Mouse (Mus musculus) heart, embryonic 14.5 days (tissue): ENCODE measurements around the gene Gpam. TPM values are rescaled to one million over a fixed set of nuclear protein-coding genes. Genes with fewer than 3 reads are reported as not detected.
"Not testable (repeated sequence)": the region's sequence is repeated elsewhere in the genome, so short reads cannot be mapped to it uniquely, and the experiment has no call there.

Experiments
- ATAC-seq: fragments of 200-750 bp; cut with Nextera tagmentation; 2 replicates; pipeline ENCODE4 v1.8.0; 2017; ENCODE audit warnings: low read depth, moderate TSS enrichment; ENCODE audit not compliant: insufficient number of reproducible peaks, insufficient read depth, low FRiP score
- H3K27ac ChIP-seq, 2 experiments: fragments of 200-500 bp in 1 of 2; fragments of 300-500 bp in 1 of 2; sonication (generic) in 1 of 2; replicated peaks in 1 of 2; 2 replicates each; pipeline ENCODE4 v1.5.1; 2012 to 2014; ENCODE audit warnings: low read depth in 2 of 2, low read length in 2 of 2, control low read depth in 1 of 2, mild to moderate bottlenecking in 1 of 2, mixed read lengths in 1 of 2; ENCODE audit not compliant: control insufficient read depth in 1 of 2, insufficient read depth in 1 of 2
- H3K27me3 ChIP-seq: fragments of 300-500 bp; sonication (generic); 2 replicates; pipeline ENCODE4 v1.6.1; 2014; ENCODE audit warnings: mild to moderate bottlenecking, low read length, control low read depth; ENCODE audit not compliant: control insufficient read depth, insufficient read depth
- H3K36me3 ChIP-seq: fragments of 300-500 bp; sonication (generic); 2 replicates; pipeline ENCODE4 v1.6.1; 2014; ENCODE audit warnings: mild to moderate bottlenecking, control low read depth, low read length, mixed read lengths; ENCODE audit not compliant: control insufficient read depth, insufficient read depth
- H3K4me1 ChIP-seq, 2 experiments: fragments of 200-500 bp in 1 of 2; fragments of 300-500 bp in 1 of 2; sonication (generic) in 1 of 2; 2 replicates each; pipeline ENCODE4 v1.6.1; 2012 to 2014; ENCODE audit warnings: low read length in 2 of 2, control low read depth in 1 of 2, mixed read lengths in 1 of 2; ENCODE audit not compliant: control insufficient read depth in 2 of 2, insufficient read depth in 2 of 2
- H3K4me2 ChIP-seq: fragments of 300-500 bp; sonication (generic); 2 replicates; pipeline ENCODE4 v1.6.1; 2014; ENCODE audit warnings: mild to moderate bottlenecking, low read length
- H3K4me3 ChIP-seq, 2 experiments: fragments of 200-500 bp in 1 of 2; fragments of 300-500 bp in 1 of 2; sonication (generic) in 1 of 2; 2 replicates each; pipeline ENCODE4 v1.5.1; 2012 to 2014; ENCODE audit warnings: low read length in 2 of 2, mild to moderate bottlenecking in 2 of 2, control low read depth in 1 of 2, low read depth in 1 of 2, moderate library complexity in 1 of 2; ENCODE audit not compliant: control insufficient read depth in 1 of 2, insufficient read depth in 1 of 2
- H3K9ac ChIP-seq: fragments of 300-500 bp; sonication (generic); 2 replicates; pipeline ENCODE4 v1.6.1; 2014; ENCODE audit warnings: mild to moderate bottlenecking, low read length
- H3K9me3 ChIP-seq: fragments of 300-500 bp; sonication (generic); 2 replicates; pipeline ENCODE4 v1.6.1; 2016; ENCODE audit warnings: low read length, control low read depth; ENCODE audit not compliant: control insufficient read depth
- WGBS: fragments of 180-500 bp; shearing (Covaris S2); extraction: QIAGEN DNeasy Blood & Tissue Kit; methylation state at CpG from one replicate; pipeline ENCODE4 v1.1.7; 2014; 5-methylcytosine and 5-hydroxymethylcytosine counted together
- polyA plus RNA-seq: library from polyadenylated mRNA; unstranded; fragments of >200 nt; fragmentation: Nextera tagmentation; extraction: Ambion mirVana; gene quantifications from 2 replicates; pipeline ENCODE4 v1.2.1, GENCODE M21; 2014

Gene Gpam
- polyA plus RNA-seq, 1 experiment from 2014 or later: 11.1 TPM

- Histone ChIP-seq H3K4me2 (no peak overlapping the region), H3K27ac (no peak overlapping the region), H3K9ac (no peak overlapping the region), H3K4me1 (peaks cover 0 to 3% of the 10 kb centered on the region in 2 experiments; a peak in 1 of 4 replicates), H3K4me3 (no peak overlapping the region), H3K27me3 (no peaks in the 10 kb centered on the region), H3K9me3 (peaks cover 6% of the 10 kb centered on the region), H3K36me3 (no peaks in the 10 kb centered on the region)
- 64% methylated on average over 1 of the region's 1 CpGs for WGBS
- no peak for ATAC-seq
These were observed 38.3 kb upstream of the Gpam start for GRCm38 (mm10) chr19:55165183-55165865.

DNA sequence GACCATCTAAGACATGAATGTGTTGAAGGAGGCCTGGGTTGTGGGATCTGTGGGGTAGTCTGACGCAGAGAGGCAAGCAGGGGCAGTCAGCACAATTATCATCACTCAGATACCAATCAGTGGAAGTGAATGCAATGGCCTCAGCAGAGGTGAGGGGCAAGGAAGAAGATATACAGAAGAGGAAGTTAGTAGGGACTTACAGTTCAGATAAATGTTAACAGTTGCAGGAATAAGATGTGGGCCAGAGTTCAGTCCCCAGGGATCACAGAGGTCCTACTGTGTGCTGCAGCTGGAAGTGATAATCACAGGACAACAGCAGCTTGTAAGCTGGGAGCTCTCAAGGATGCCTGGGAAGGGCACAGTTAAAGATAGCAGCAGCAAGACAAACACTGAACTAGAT lies 37.1 kb upstream of the Gpam start:
- no peak overlapping the region for H3K4me3 ChIP-seq
- H3K4me1 ChIP-seq: peaks cover 0 to 3% of the 10 kb centered on the region in 2 experiments; a peak in 1 of 4 replicates
- no peak overlapping the region for H3K4me2 ChIP-seq
- no peaks in the 10 kb centered on the region for H3K9me3 ChIP-seq
- ATAC-seq: no peak
- no peaks in the 10 kb centered on the region for H3K36me3 ChIP-seq
- no peaks in the 10 kb centered on the region for H3K27me3 ChIP-seq
- H3K9ac ChIP-seq: no peak overlapping the region
- 39% methylated on average over 1 of the region's 1 CpGs for WGBS
- no peak overlapping the region for H3K27ac ChIP-seq

DNA sequence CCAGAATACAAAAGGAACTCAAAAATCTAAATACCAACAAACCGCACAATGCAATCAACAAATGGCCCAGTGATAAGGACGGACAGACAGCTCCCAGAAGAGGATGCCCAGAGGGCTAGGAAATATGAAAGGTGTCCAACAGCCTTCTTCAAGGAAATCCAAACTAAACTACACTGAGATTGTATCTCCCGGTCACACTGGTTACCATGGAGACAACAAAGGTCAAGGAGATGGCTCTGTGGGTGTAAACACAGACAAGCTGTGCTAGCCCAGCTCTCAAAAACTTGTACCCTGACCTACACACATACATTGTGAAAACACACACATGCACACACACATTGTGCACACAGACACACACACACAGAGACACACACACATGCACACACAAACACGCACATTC lies 35.2 kb upstream of the Gpam start:
- Histone ChIP-seq H3K27ac (no peak overlapping the region), H3K9me3 (no peaks in the 10 kb centered on the region), H3K4me2 (no peak overlapping the region), H3K4me3 (no peak overlapping the region), H3K36me3 (no peaks in the 10 kb centered on the region), H3K9ac (no peak overlapping the region), H3K4me1 (peaks cover 0 to 3% of the 10 kb centered on the region in 2 experiments; a peak in 1 of 4 replicates), H3K27me3 (no peaks in the 10 kb centered on the region)
- no peak for ATAC-seq
- 76% methylated on average over 4 of the region's 4 CpGs for WGBS

DNA sequence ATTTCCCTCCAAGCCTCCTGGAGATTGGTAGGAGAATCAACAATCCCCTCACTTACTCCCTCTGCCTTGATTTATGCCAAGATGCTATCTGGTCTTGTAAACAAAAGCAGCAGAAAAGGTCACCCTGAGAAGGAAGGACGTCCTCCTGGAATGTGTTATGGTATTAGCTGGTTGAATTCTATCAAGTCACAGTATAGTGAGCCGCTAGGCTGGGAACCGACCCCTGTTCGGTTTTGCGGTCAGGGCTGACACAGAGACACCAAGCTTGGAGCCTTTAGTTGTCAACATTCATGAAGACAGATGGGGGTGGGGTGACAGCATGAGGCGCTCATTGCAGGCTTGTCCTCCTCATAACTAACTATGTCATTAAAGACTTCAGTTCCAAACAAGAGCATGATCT lies 32.8 kb upstream of the Gpam start:
- no peak overlapping the region for H3K27ac ChIP-seq
- no peak for ATAC-seq
- no peak overlapping the region for H3K4me3 ChIP-seq
- no peaks in the 10 kb centered on the region for H3K9me3 ChIP-seq
- H3K27me3 ChIP-seq: no peaks in the 10 kb centered on the region
- H3K9ac ChIP-seq: no peak overlapping the region
- H3K4me1 ChIP-seq: no peaks in the 10 kb centered on the region
- 68% methylated on average over 6 of the region's 6 CpGs for WGBS
- no peak overlapping the region for H3K4me2 ChIP-seq
- H3K36me3 ChIP-seq: no peaks in the 10 kb centered on the region

DNA sequence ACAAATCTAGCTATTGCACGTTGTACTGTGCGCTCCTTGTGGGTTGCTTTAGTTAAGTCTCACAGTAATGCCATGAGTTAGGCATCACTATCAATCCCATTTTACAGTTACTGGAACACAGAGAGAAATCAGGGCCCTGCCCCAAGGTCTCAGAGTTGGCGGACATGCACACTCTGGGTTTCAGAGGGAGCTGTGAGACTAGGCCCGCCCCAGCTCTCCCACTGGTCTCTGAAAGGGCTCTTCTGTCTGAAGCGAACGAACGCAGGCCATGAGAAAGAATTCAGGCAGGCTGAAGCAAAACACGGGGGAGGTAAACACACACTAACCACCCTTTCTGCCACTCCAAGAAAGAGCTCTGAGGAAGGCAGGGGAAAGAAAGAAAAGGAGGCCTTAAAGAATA lies 31.6 kb upstream of the Gpam start:
- Histone ChIP-seq H3K36me3 (no peaks in the 10 kb centered on the region), H3K4me2 (no peak overlapping the region), H3K9me3 (no peaks in the 10 kb centered on the region), H3K9ac (no peak overlapping the region), H3K4me3 (no peak overlapping the region), H3K27me3 (no peaks in the 10 kb centered on the region), H3K4me1 (no peaks in the 10 kb centered on the region), H3K27ac (no peak overlapping the region)
- no peak for ATAC-seq
- 65% methylated on average over 8 of the region's 8 CpGs for WGBS

DNA sequence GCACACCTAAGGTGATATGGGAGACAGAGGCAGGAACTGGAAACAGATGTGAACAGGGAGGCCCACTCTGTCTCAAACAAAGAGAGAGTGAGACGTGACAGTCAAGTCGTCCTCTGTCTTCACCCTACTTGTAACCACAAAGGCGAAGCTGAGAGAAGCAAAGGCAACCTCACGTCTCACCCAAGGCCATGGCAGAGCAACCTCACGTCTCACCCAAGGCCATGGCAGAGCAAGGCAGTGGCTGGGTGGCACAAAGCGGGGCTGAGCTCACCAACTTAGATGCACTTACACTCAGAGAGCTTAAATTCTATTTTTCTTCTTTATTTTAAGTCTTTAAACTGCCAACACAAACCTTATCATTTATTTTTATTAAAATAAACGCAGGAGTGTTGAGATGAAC lies 30.0 kb upstream of the Gpam start:
- H3K27me3 ChIP-seq: no peaks in the 10 kb centered on the region
- no peak overlapping the region for H3K4me2 ChIP-seq
- no peaks in the 10 kb centered on the region for H3K9me3 ChIP-seq
- no peak overlapping the region for H3K9ac ChIP-seq
- H3K27ac ChIP-seq: no peak overlapping the region
- H3K36me3 ChIP-seq: no peaks in the 10 kb centered on the region
- 77% methylated on average over 7 of the region's 7 CpGs for WGBS
- H3K4me3 ChIP-seq: no peak overlapping the region
- ATAC-seq: no peak
- no peaks in the 10 kb centered on the region for H3K4me1 ChIP-seq

GRCm38 (mm10) chr19:55152983-55153382 lies 25.9 kb upstream of the Gpam start:
- no peaks in the 10 kb centered on the region for H3K36me3 ChIP-seq
- H3K27me3 ChIP-seq: no peaks in the 10 kb centered on the region
- no peak overlapping the region for H3K9ac ChIP-seq
- no peak overlapping the region for H3K4me3 ChIP-seq
- ATAC-seq: no peak
- WGBS: 86% methylated on average over 6 of the region's 6 CpGs
- H3K4me1 ChIP-seq: no peaks in the 10 kb centered on the region
- H3K9me3 ChIP-seq: no peaks in the 10 kb centered on the region
- no peak overlapping the region for H3K27ac ChIP-seq
- no peak overlapping the region for H3K4me2 ChIP-seq

DNA sequence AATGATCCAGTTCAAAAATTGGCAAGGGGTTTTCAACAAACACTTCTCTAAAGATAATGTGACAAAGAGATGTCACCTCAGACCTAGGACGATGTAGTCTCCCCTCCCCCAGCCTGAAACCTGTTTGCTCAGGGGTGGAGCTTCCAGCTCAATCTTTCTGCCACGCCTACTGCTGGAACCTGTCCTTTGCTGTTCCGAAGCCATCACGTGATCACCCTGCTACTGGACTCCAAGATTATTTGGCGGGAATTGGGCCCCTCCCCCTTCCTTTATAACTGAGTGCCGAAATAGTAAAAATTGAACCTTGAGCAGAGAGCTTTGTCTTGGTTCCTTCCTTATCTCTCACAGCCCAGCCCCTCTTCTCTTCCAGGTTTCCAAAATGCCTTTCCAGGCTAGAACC lies 25.2 kb upstream of the Gpam start:
- not testable (repeated sequence) for H3K4me2 ChIP-seq, H3K4me3 ChIP-seq, H3K27me3 ChIP-seq, H3K4me1 ChIP-seq, H3K27ac ChIP-seq, H3K9ac ChIP-seq, ATAC-seq, H3K9me3 ChIP-seq, H3K36me3 ChIP-seq
- 57% methylated on average over 5 of the region's 6 CpGs for WGBS
